Mouse (Mus musculus) midbrain, embryonic 15.5 days (tissue): ENCODE results near the gene Efcc1. TPM values are rescaled to one million over a fixed set of nuclear protein-coding genes. Genes with fewer than 3 reads are reported as not detected.
A peak's percentile ranks its signal among the peaks of the same experiment; 100 is the strongest.

Experiments used
- ATAC-seq: fragments of 200-750 bp; cut with Nextera tagmentation; replicated peaks from 2 replicates; pipeline ENCODE4 v1.8.0; 2017; ENCODE audit warnings: moderate TSS enrichment
- H3K27ac ChIP-seq: fragments of 300-500 bp; sonication (generic); 2 replicates; pipeline ENCODE4 v1.5.1; 2015; ENCODE audit warnings: mild to moderate bottlenecking, inconsistent platforms
- H3K27me3 ChIP-seq: fragments of 300-500 bp; sonication (generic); replicated peaks from 2 replicates; pipeline ENCODE4 v1.6.1; 2015; ENCODE audit warnings: inconsistent platforms
- H3K36me3 ChIP-seq: fragments of 300-500 bp; sonication (generic); replicated peaks from 2 replicates; pipeline ENCODE4 v1.6.1; 2015; ENCODE audit warnings: inconsistent platforms
- H3K4me1 ChIP-seq: fragments of 300-500 bp; sonication (generic); 2 replicates; pipeline ENCODE4 v1.6.1; 2015; ENCODE audit warnings: inconsistent platforms
- H3K4me2 ChIP-seq: fragments of 300-500 bp; sonication (generic); 2 replicates; pipeline ENCODE4 v1.6.1; 2015; ENCODE audit warnings: inconsistent platforms, mild to moderate bottlenecking, moderate library complexity
- H3K4me3 ChIP-seq: fragments of 300-500 bp; sonication (generic); 2 replicates; pipeline ENCODE4 v1.5.1; 2015; ENCODE audit warnings: mild to moderate bottlenecking, inconsistent platforms
- H3K9ac ChIP-seq: fragments of 300-500 bp; sonication (generic); 2 replicates; pipeline ENCODE4 v1.6.1; 2015; ENCODE audit warnings: mild to moderate bottlenecking, inconsistent platforms
- H3K9me3 ChIP-seq: fragments of 300-500 bp; sonication (generic); 2 replicates; pipeline ENCODE4 v1.6.1; 2016; ENCODE audit warnings: inconsistent platforms
- WGBS: fragments of 180-500 bp; shearing (Covaris S2); methylation state at CpG from one replicate; pipeline ENCODE4 v1.1.7; 2015; ENCODE audit warnings: mixed read lengths; 5-methylcytosine and 5-hydroxymethylcytosine counted together
- polyA plus RNA-seq: library from polyadenylated mRNA; unstranded; fragments of >200 nt; fragmentation: Nextera tagmentation; extraction: Ambion mirVana; gene quantifications from 2 replicates; pipeline ENCODE4 v1.2.1, GENCODE M21; 2015

Gene Efcc1
- polyA plus RNA-seq, 1 experiment from 2014 or later: 5.4 TPM

DNA sequence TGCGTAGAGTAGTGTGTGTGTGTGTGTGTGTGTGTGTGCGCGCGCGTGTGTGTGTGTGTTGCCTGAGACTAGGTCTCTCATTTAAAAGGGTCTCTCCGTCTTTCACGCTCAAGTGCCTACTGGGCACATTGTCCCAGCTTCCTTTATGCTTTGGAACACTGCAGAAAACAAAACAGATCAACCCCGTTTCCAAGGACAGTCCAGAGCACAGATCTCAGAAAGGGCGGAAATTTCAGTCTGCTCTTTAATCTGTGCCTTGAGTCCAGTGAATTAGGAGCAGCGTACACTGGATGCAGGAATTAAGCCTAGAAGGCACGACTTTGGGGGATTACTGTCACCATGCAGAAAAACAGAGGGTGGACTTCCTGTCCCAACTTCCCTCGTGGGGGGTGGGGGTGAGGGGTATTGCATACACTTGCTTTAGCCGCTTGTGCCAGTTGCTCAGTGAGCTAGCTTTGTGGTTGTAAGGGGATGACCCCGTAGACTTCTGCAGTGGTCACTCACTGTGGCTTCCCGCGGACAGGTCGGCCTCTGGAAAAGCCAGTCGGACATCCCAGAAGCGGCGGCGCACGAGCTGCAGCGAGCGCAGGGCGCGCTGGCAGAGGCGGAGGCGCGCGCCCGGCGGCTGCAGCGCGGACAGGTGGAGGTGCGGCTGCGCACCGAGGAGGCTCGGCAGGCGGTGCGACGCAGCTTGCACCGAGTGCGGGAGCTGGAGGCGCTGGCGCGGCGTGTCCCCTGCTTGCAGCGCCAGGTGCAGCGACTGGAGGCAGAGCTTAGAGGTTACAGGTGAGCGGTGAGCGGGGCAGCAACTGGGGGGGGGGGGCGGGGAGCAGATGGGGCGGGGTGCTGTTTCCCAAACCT, 1.7 kb downstream of the Efcc1 start:
- Histone ChIP-seq H3K27ac (0 out of 2 replicates have a peak overlapping the region, but pooled peaks have one; percentile 6), H3K4me2 (peak overlapping the region; percentile 91), H3K4me3 (peak overlapping the region; percentile 62), H3K9ac (peak overlapping the region; percentile 33; the same call in 1 of the 2 replicates), H3K4me1 (peaks cover 28% of the 10 kb centered on the region), H3K36me3 (no peaks in the 10 kb centered on the region), H3K9me3 (no peaks in the 10 kb centered on the region), H3K27me3 (peaks cover 27% of the 10 kb centered on the region)
- peak; percentile 61 for ATAC-seq
- under 1% methylated on average over 47 of the region's 53 CpGs for WGBS

- peak overlapping the region; percentile 91 for H3K4me2 ChIP-seq
- peaks cover 32% of the 10 kb centered on the region for H3K4me1 ChIP-seq
- 22% methylated on average over 14 of the region's 14 CpGs for WGBS
- peaks cover 24% of the 10 kb centered on the region for H3K27me3 ChIP-seq
- no peak overlapping the region for H3K27ac ChIP-seq
- H3K4me3 ChIP-seq: peak overlapping the region; percentile 62
- peak; percentile 5; the same call in 1 of the 2 replicates for ATAC-seq
- no peaks in the 10 kb centered on the region for H3K36me3 ChIP-seq
- H3K9me3 ChIP-seq: no peaks in the 10 kb centered on the region
- H3K9ac ChIP-seq: peak overlapping the region; percentile 33; the same call in 1 of the 2 replicates
These were observed 2.7 kb downstream of the Efcc1 start for GRCm38 (mm10) chr6:87733131-87733930.

- Histone ChIP-seq H3K4me2 (no peak overlapping the region), H3K4me1 (peaks cover 32% of the 10 kb centered on the region), H3K9ac (no peak overlapping the region), H3K4me3 (no peak overlapping the region), H3K27me3 (peaks cover 23% of the 10 kb centered on the region), H3K36me3 (no peaks in the 10 kb centered on the region), H3K9me3 (no peaks in the 10 kb centered on the region), H3K27ac (no peak overlapping the region)
- WGBS: 75% methylated on average over 5 of the region's 5 CpGs
- no peak for ATAC-seq
These were observed 3.5 kb downstream of the Efcc1 start for GRCm38 (mm10) chr6:87734136-87734535.

DNA sequence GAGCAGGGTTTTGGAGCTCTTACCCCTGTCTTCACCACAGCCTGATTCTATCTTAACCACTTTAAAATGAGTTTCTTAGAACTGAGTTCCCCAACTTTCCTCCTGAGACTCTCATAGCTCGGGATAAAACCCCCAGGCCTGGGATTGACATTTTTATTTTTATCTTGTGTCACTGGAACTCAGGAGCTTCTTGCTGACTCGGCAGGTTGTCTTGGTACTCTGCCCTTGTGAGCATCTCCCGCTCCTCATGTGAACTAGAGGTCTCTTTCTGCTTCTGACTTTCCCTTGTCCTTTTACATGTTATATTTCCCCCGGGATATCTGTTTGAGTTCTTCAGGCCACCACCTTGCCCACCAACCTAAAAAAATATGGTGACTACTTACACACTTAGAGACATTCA, 6.3 kb downstream of the Efcc1 start:
- H3K4me1 ChIP-seq: peaks cover 19% of the 10 kb centered on the region
- no peaks in the 10 kb centered on the region for H3K9me3 ChIP-seq
- H3K9ac ChIP-seq: no peak overlapping the region
- WGBS: 82% methylated on average over 4 of the region's 4 CpGs
- H3K4me2 ChIP-seq: no peak overlapping the region
- no peak overlapping the region for H3K4me3 ChIP-seq
- H3K27me3 ChIP-seq: peaks cover 14% of the 10 kb centered on the region
- ATAC-seq: no peak
- no peaks in the 10 kb centered on the region for H3K36me3 ChIP-seq
- H3K27ac ChIP-seq: no peak overlapping the region

GRCm38 (mm10) chr6:87737921-87738626, 7.4 kb downstream of the Efcc1 start:
- Histone ChIP-seq H3K4me2 (no peak overlapping the region), H3K4me3 (no peak overlapping the region), H3K27ac (no peak overlapping the region), H3K27me3 (peaks cover 6% of the 10 kb centered on the region), H3K36me3 (no peaks in the 10 kb centered on the region), H3K4me1 (peaks cover 8% of the 10 kb centered on the region), H3K9me3 (no peaks in the 10 kb centered on the region), H3K9ac (no peak overlapping the region)
- 28% methylated on average over 4 of the region's 4 CpGs for WGBS
- no peak for ATAC-seq

DNA sequence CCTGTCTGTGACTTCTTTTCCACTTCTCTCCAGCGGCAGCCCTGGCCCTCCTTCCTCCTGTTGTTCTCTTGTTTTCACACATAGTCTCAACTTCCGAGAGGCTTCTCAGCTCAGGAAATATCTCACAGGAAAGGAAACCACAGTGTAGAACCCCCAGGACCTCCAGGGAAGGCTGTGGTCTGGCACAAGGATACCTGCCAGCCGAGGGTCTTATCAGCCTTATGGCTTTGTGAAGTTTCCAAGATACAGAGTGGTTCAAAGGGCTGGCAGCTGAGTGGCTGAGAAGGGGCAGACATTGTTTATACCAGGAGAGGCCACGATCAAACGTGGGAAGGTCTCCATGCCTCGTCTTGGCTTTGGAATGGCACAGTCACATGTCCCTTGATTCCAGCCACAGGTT, 9.2 kb downstream of the Efcc1 start:
- Histone ChIP-seq H3K4me3 (no peak overlapping the region), H3K9me3 (no peaks in the 10 kb centered on the region), H3K9ac (no peak overlapping the region), H3K4me2 (no peak overlapping the region), H3K27ac (no peak overlapping the region), H3K27me3 (no peaks in the 10 kb centered on the region), H3K36me3 (no peaks in the 10 kb centered on the region), H3K4me1 (0 out of 2 replicates have a peak, but pooled peaks cover 4% of the 10 kb centered on the region)
- no peak for ATAC-seq
- WGBS: 59% methylated on average over 6 of the region's 6 CpGs

DNA sequence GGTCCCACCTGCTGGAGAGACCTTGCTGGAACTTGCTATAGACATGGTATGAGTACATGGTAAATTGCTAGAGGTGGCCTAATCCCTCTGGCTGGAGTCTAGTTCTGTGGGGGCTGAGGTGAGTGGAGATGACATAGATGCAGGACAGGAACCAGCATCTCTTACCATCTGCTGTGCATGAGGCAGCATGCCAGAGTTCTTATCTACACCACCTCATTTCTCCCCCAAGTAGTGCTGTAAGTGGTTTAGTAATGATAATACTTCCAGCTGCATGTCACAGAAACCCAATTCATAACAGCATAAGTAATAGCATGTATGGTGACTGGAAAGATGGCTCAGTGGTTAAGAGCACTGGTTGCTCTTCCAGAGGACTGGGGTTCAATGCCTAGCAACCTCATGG, 9.8 kb downstream of the Efcc1 start:
- Histone ChIP-seq H3K4me1 (0 out of 2 replicates have a peak, but pooled peaks cover 4% of the 10 kb centered on the region), H3K36me3 (no peaks in the 10 kb centered on the region), H3K4me3 (no peak overlapping the region), H3K4me2 (no peak overlapping the region), H3K27me3 (no peaks in the 10 kb centered on the region), H3K27ac (no peak overlapping the region), H3K9me3 (no peaks in the 10 kb centered on the region), H3K9ac (no peak overlapping the region)
- no peak for ATAC-seq

GRCm38 (mm10) chr6:87741978-87742377, 11.3 kb downstream of the Efcc1 start:
- Histone ChIP-seq H3K4me3 (no peak overlapping the region), H3K9ac (no peak overlapping the region), H3K27me3 (no peaks in the 10 kb centered on the region), H3K4me2 (no peak overlapping the region), H3K4me1 (0 out of 2 replicates have a peak, but pooled peaks cover 4% of the 10 kb centered on the region), H3K36me3 (no peaks in the 10 kb centered on the region), H3K9me3 (no peaks in the 10 kb centered on the region), H3K27ac (no peak overlapping the region)
- 96% methylated on average over 8 of the region's 8 CpGs for WGBS
- no peak for ATAC-seq

GRCm38 (mm10) chr6:87742804-87743203, 12.1 kb downstream of the Efcc1 start:
- Histone ChIP-seq H3K9ac (no peak overlapping the region), H3K27ac (no peak overlapping the region), H3K4me3 (no peak overlapping the region), H3K9me3 (no peaks in the 10 kb centered on the region), H3K4me1 (0 out of 2 replicates have a peak, but pooled peaks cover 4% of the 10 kb centered on the region), H3K4me2 (no peak overlapping the region), H3K27me3 (no peaks in the 10 kb centered on the region), H3K36me3 (no peaks in the 10 kb centered on the region)
- ATAC-seq: no peak
- WGBS: 81% methylated on average over 5 of the region's 5 CpGs

GRCm38 (mm10) chr6:87743281-87743680, 12.6 kb downstream of the Efcc1 start:
- Histone ChIP-seq H3K4me2 (no peak overlapping the region), H3K36me3 (no peaks in the 10 kb centered on the region), H3K9me3 (no peaks in the 10 kb centered on the region), H3K27ac (no peak overlapping the region), H3K4me1 (0 out of 2 replicates have a peak, but pooled peaks cover under 1% of the 10 kb centered on the region), H3K4me3 (no peak overlapping the region), H3K27me3 (no peaks in the 10 kb centered on the region), H3K9ac (no peak overlapping the region)
- no peak for ATAC-seq
- 73% methylated on average over 5 of the region's 5 CpGs for WGBS

DNA sequence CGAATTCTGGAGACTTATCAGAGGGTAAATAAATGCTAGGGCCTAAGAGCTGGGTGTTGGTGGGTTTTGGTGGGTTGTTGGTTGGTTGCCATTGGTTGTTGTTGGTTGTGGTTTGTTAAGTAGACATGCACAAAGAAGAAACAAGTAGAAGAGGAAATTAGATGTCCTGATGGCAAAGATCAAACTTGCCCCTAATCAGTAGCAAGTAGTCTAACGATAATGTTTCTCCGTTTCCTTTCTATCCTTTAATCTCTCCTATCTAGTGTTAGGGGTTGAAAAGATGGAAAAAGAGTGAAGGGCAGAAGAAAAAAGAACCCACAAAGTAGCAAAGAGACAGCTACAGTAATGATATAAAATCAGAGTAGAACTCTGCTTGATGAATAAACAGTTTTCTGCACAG, 14.0 kb downstream of the Efcc1 start:
- no peaks in the 10 kb centered on the region for H3K4me1 ChIP-seq
- no peak overlapping the region for H3K27ac ChIP-seq
- no peak overlapping the region for H3K9ac ChIP-seq
- H3K4me3 ChIP-seq: no peak overlapping the region
- H3K4me2 ChIP-seq: no peak overlapping the region
- WGBS: 92% methylated on average over 3 of the region's 3 CpGs
- H3K9me3 ChIP-seq: no peaks in the 10 kb centered on the region
- no peaks in the 10 kb centered on the region for H3K27me3 ChIP-seq
- no peaks in the 10 kb centered on the region for H3K36me3 ChIP-seq
- no peak for ATAC-seq

DNA sequence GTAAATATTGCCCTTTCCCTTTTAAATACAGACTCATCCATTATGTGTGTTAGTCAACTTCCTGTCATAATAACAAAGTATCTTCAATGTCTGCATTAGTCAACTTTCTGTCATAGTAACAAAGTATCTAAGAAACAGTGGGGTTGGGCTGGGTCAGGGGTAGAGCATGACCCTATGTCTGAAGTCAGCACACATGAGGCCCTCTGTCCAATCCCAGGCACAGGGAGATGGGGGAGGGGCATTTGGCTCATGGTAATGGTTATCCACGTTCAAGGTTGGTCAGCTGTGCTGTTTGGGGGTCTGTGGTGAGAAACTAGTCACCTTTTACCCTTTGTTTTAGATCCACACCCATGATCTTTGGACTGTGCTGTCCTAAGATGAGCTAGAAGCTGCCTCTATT, 14.6 kb downstream of the Efcc1 start:
- H3K4me1 ChIP-seq: no peaks in the 10 kb centered on the region
- 59% methylated on average over 1 of the region's 1 CpGs for WGBS
- H3K27ac ChIP-seq: no peak overlapping the region
- no peak overlapping the region for H3K9ac ChIP-seq
- H3K36me3 ChIP-seq: no peaks in the 10 kb centered on the region
- no peaks in the 10 kb centered on the region for H3K27me3 ChIP-seq
- no peaks in the 10 kb centered on the region for H3K9me3 ChIP-seq
- ATAC-seq: no peak
- no peak overlapping the region for H3K4me2 ChIP-seq
- no peak overlapping the region for H3K4me3 ChIP-seq
